Mouse (Mus musculus) neural tube, embryonic 15.5 days (tissue): ENCODE results near the gene Tbc1d10a. TPM values are rescaled to one million over a fixed set of nuclear protein-coding genes. Genes with fewer than 3 reads are reported as not detected.

Source experiments
- ATAC-seq: fragments of 200-750 bp; cut with Nextera tagmentation; 2 replicates; pipeline ENCODE4 v1.8.0; 2017; ENCODE audit warnings: mild to moderate bottlenecking, moderate TSS enrichment, moderate library complexity; ENCODE audit not compliant: low FRiP score
- H3K27ac ChIP-seq: fragments of 300-500 bp; sonication (generic); replicated peaks from 2 replicates; pipeline ENCODE4 v1.5.1; 2015; ENCODE audit warnings: mild to moderate bottlenecking, inconsistent platforms
- H3K27me3 ChIP-seq: fragments of 300-500 bp; sonication (generic); replicated peaks from 2 replicates; pipeline ENCODE4 v1.6.1; 2015; ENCODE audit warnings: inconsistent platforms
- H3K36me3 ChIP-seq: fragments of 300-500 bp; sonication (generic); 2 replicates; pipeline ENCODE4 v1.6.1; 2015; ENCODE audit warnings: inconsistent platforms
- H3K4me1 ChIP-seq: fragments of 300-500 bp; sonication (generic); 2 replicates; pipeline ENCODE4 v1.6.1; 2015; ENCODE audit warnings: inconsistent platforms
- H3K4me2 ChIP-seq: fragments of 300-500 bp; sonication (generic); 2 replicates; pipeline ENCODE4 v1.6.1; 2015; ENCODE audit warnings: inconsistent platforms, mild to moderate bottlenecking, moderate library complexity
- H3K4me3 ChIP-seq: fragments of 300-500 bp; sonication (generic); replicated peaks from 2 replicates; pipeline ENCODE4 v1.5.1; 2015; ENCODE audit warnings: mild to moderate bottlenecking, inconsistent platforms
- H3K9ac ChIP-seq: fragments of 300-500 bp; sonication (generic); replicated peaks from 2 replicates; pipeline ENCODE4 v1.6.1; 2015; ENCODE audit warnings: mild to moderate bottlenecking, inconsistent platforms
- H3K9me3 ChIP-seq: fragments of 300-500 bp; sonication (generic); replicated peaks from 2 replicates; pipeline ENCODE4 v1.6.1; 2016; ENCODE audit warnings: inconsistent platforms
- WGBS: fragments of 180-500 bp; shearing (Covaris S2); methylation state at CpG from one replicate; pipeline ENCODE4 v1.1.7; 2015; ENCODE audit warnings: mixed read lengths; 5-methylcytosine and 5-hydroxymethylcytosine counted together
- microRNA-seq: library from miRNA; unstranded; fragments of <30 nt; microRNA quantifications from one replicate; pipeline ENCODE4, GENCODE M21; 2017
- polyA plus RNA-seq: library from polyadenylated mRNA; unstranded; fragments of >200 nt; fragmentation: Nextera tagmentation; extraction: Ambion mirVana; gene quantifications from 2 replicates; pipeline ENCODE4 v1.2.1, GENCODE M21; 2015

The Tbc1d10a gene
- polyA plus RNA-seq, 1 experiment from 2014 or later, result 40.3 TPM

DNA sequence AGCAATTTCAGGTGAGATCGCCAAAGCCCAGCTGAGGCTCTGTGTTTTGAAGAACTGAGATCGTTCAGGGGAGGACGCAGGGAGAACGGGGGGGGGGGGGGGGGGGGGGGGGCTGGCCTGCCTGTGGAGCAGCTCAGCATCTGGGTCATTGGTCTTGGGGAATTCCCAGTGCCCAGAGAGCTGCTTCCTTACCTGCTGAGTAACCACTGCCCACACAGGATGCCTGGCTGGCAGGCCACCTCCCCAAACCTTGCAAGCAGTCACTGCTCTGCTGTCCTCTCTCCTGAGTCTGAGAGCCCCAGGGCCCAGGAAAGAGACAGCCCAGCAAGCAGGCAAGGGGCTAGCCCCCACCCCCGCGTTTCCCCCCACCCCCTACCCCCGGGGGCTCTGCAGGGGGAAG is 76.3 kb downstream of the Tbc1d10a start:
- H3K9ac ChIP-seq, result no peak overlapping the region
- no peaks in the 10 kb centered on the region for H3K9me3 ChIP-seq
- H3K27me3 ChIP-seq, result peaks cover 42% of the 10 kb centered on the region
- ATAC-seq, result no peak
- peaks cover 34% of the 10 kb centered on the region for H3K4me1 ChIP-seq
- 37% methylated on average over 3 of the region's 7 CpGs for WGBS
- H3K4me2 ChIP-seq, result no peak overlapping the region
- H3K27ac ChIP-seq, result no peak overlapping the region
- no peak overlapping the region for H3K4me3 ChIP-seq
- no peaks in the 10 kb centered on the region for H3K36me3 ChIP-seq

DNA sequence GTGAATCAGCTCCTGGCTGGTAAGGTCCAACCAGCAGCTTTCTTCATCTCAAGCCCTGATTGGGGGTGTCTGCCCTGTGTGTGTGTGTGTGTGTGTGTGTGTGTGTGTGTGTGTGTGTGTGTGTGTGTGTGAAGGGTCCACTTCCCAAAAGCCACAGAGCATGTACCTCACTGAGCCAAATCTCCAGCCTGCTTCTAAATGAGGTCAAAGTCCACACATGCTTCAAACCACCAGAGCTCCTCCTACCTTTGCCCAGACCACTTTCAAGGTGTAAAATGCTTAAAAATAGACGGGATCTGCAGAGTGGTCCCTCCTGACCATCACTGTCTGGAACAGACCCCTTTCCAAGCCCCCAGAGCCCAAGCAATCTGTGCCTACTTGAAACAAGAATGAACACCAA is 76.7 kb downstream of the Tbc1d10a start:
- Histone ChIP-seq H3K9ac (no peak overlapping the region), H3K4me3 (no peak overlapping the region), H3K36me3 (no peaks in the 10 kb centered on the region), H3K27me3 (peaks cover 46% of the 10 kb centered on the region), H3K4me1 (peaks cover 34% of the 10 kb centered on the region), H3K27ac (no peak overlapping the region), H3K4me2 (no peak overlapping the region), H3K9me3 (no peaks in the 10 kb centered on the region)
- WGBS, result 33% methylated on average over 1 of the region's 1 CpGs
- ATAC-seq, result no peak

DNA sequence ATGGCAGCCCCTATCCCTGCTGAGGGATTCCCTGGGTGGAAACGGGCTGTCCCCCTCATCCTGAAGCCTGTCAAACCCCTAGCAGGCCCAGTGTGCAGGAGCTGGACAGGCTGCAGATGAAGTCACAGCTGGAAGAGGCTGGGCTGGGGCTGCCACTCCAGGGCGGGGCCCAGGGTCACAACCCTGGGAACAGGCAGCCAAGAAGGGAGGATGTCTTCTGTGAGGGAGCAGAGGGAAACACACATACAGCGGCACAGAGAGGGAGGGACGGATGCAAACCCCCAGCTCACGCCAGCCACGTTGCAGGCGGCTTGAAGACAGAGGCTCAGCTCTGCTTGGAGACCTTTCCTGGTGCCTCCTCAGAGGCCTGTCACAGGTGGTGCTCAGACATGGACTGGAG is 77.5 kb downstream of the Tbc1d10a start:
- Histone ChIP-seq H3K27ac (no peak overlapping the region), H3K27me3 (peaks cover 53% of the 10 kb centered on the region), H3K36me3 (no peaks in the 10 kb centered on the region), H3K4me3 (no peak overlapping the region), H3K9ac (no peak overlapping the region), H3K4me1 (peaks cover 34% of the 10 kb centered on the region), H3K4me2 (no peak overlapping the region), H3K9me3 (no peaks in the 10 kb centered on the region)
- WGBS, result 81% methylated on average over 7 of the region's 7 CpGs
- no peak for ATAC-seq

Small RNA genes within 50 kb of the gene (microRNA-seq; reads per million reads assigned to microRNA genes)
- 4.2 reads per million, percentile 16 among the genes with 10 or more reads in this experiment for gene Mir3060

Other genes with a start within 250 kb of the Tbc1d10a start
- gene Pes1, start 222.8 kb upstream of the Tbc1d10a start, polyA plus RNA-seq, result 48.1 and 64.4 TPM in 2 replicates
- not detected in 2 replicates for gene 4930556J24Rik, start 210.0 kb upstream of the Tbc1d10a start, polyA plus RNA-seq
- gene Gal3st1, start 203.2 kb upstream of the Tbc1d10a start, polyA plus RNA-seq, result 10.5 and 12.1 TPM in 2 replicates
- gene Sec14l4, start 155.3 kb upstream of the Tbc1d10a start, polyA plus RNA-seq, result 0.15 TPM in 1 of 2 replicates, not detected in the other
- gene Sec14l3, start 121.9 kb upstream of the Tbc1d10a start, polyA plus RNA-seq, result 0.19 and 0.40 TPM in 2 replicates
- 13.1 and 14.3 TPM in 2 replicates for gene Mtfp1, start 91.3 kb upstream of the Tbc1d10a start, polyA plus RNA-seq
- 3.7 and 4.5 TPM in 2 replicates for gene Sec14l2, start 63.4 kb upstream of the Tbc1d10a start, polyA plus RNA-seq
- gene Rnf215, start 51.6 kb upstream of the Tbc1d10a start, polyA plus RNA-seq, result 40.2 and 44.9 TPM in 2 replicates
- 7.5 and 10.0 TPM in 2 replicates for gene Ccdc157, start 26.5 kb upstream of the Tbc1d10a start, polyA plus RNA-seq
- gene Sf3a1, start 26.4 kb upstream of the Tbc1d10a start, polyA plus RNA-seq, result 41.8 and 47.4 TPM in 2 replicates
- gene Castor1, start 31.4 kb downstream of the Tbc1d10a start, polyA plus RNA-seq, result 5.5 and 17.4 TPM in 2 replicates
- 0.73 TPM in 1 of 2 replicates, not detected in the other for gene Osm, start 49.6 kb downstream of the Tbc1d10a start, polyA plus RNA-seq
- gene Lif, start 70.8 kb downstream of the Tbc1d10a start, polyA plus RNA-seq, result 0.04 and 0.11 TPM in 2 replicates